ENCODE assay signal across 29 mouse cellular contexts in genomic region chr4:52336365-52337017, GRCm38 (mm10).
DNase-seq lines count a peak whose midpoint lies in the region; ATAC-seq and TF ChIP-seq lines count a peak whose summit lies in the region.
"Had no signal": no experiment of that assay in that cellular context is flagged by ENCODE, and none has a peak within 500 bp of the region (broad histone marks: within the 10 kb centered on the region; RNA-seq: fewer than 3 reads in every experiment).

No protein-coding gene starts in this region.

- H3K27ac ChIP-seq in forebrain, embryonic 16.5 days (ENCODE audit: low read length): no peak overlapping the region
- no peak overlapping the region for H3K27ac ChIP-seq in forebrain, postnatal 0 days (ENCODE audit: low read depth, low read length)
- peak overlapping the region; percentile 43 for H3K27ac ChIP-seq in layer of hippocampus, adult 2 months
- H3K27ac ChIP-seq: gastrocnemius, adult 2 months; heart, embryonic 13.5 days; left cerebral cortex, adult 2 months; limb, embryonic 12.5 days; liver, embryonic 15.5 days; midbrain, embryonic 10.5 days; neural tube, embryonic 12.5 days had no signal

- no peak for DNase-seq in forebrain, postnatal 0 days
- DNase-seq in layer of hippocampus, adult 2 months (ENCODE audit: low spot score in 2 of 2): no peak
- DNase-seq in layer of hippocampus, postnatal 10 days (ENCODE audit: low spot score in 2 of 2): no peak
- DNase-seq in cerebellum, adult 18-20 months: peak; percentile 22 to 26
- DNase-seq in cerebellum, postnatal 10 days: peak; percentile 24 to 40
- DNase-seq in kidney, postnatal 36 days: no peak
- no peak for DNase-seq in kidney, adult 11 months
- DNase-seq: adrenal gland, adult 8-10 months; gastrocnemius, adult 2 months; heart, postnatal 10 days; kidney, postnatal 14 days; lung, embryonic 14.5 days; lung, postnatal 14 days; right cerebral cortex, adult 18-20 months; right cerebral cortex, postnatal 4 days; thymus, adult 2 months; thymus, postnatal 36 days had no signal

- H3K4me2 ChIP-seq in forebrain, embryonic 16.5 days (ENCODE audit: low read length): no peak overlapping the region
- H3K4me2 ChIP-seq in forebrain, postnatal 0 days (ENCODE audit: low read depth): no peak overlapping the region
- H3K4me2 ChIP-seq: heart, embryonic 13.5 days; limb, embryonic 12.5 days; liver, embryonic 15.5 days; lung, embryonic 14.5 days; neural tube, embryonic 12.5 days had no signal

- no peaks in the 10 kb centered on the region for H3K36me3 ChIP-seq in forebrain, embryonic 16.5 days (ENCODE audit: control insufficient read depth, insufficient read depth)
- no peaks in the 10 kb centered on the region for H3K36me3 ChIP-seq in forebrain, postnatal 0 days (ENCODE audit: insufficient read depth)
- H3K36me3 ChIP-seq: G1E; heart, embryonic 13.5 days; limb, embryonic 12.5 days; liver, embryonic 15.5 days; midbrain, embryonic 10.5 days; neural tube, embryonic 12.5 days had no signal

- peak; percentile 38; the same call in 1 of the 2 replicates for ATAC-seq in forebrain, embryonic 16.5 days
- ATAC-seq in forebrain, postnatal 0 days: no peak
- ATAC-seq: intestine, postnatal 0 days; midbrain, embryonic 16.5 days had no signal

- 67% methylated on average over 4 of the region's 4 CpGs for WGBS in forebrain, embryonic 16.5 days
- WGBS in forebrain, postnatal 0 days: 59% methylated on average over 4 of the region's 4 CpGs

- no peak for TF ChIP-seq CTCF in forebrain, postnatal 0 days (IDR thresholded peaks at IDR 0.05; ENCODE audit: low read depth)
- no peak for TF ChIP-seq CTCF in layer of hippocampus, adult 2 months (conservative IDR thresholded peaks at IDR 0.05)

- no peak overlapping the region for H3K9ac ChIP-seq in forebrain, embryonic 16.5 days (replicated peaks; ENCODE audit: low read depth, low read length)
- H3K9ac ChIP-seq in forebrain, postnatal 0 days: no peak overlapping the region
- H3K9ac ChIP-seq: heart, embryonic 13.5 days; limb, embryonic 12.5 days; liver, embryonic 15.5 days; lung, embryonic 14.5 days; neural tube, embryonic 12.5 days had no signal

- H3K9me3 ChIP-seq in forebrain, embryonic 16.5 days (ENCODE audit: control insufficient read depth, low read length): no peaks in the 10 kb centered on the region
- H3K9me3 ChIP-seq in forebrain, postnatal 0 days (ENCODE audit: low read length): no peaks in the 10 kb centered on the region
- H3K9me3 ChIP-seq: G1E; heart, embryonic 13.5 days; limb, embryonic 12.5 days; liver, embryonic 15.5 days; midbrain, embryonic 10.5 days; neural tube, embryonic 12.5 days had no signal

- H3K4me3 ChIP-seq in forebrain, embryonic 16.5 days (replicated peaks; ENCODE audit: low read length): no peak overlapping the region
- H3K4me3 ChIP-seq in forebrain, postnatal 0 days (ENCODE audit: low read depth, low read length): no peak overlapping the region
- no peak overlapping the region for H3K4me3 ChIP-seq in layer of hippocampus, adult 2 months
- H3K4me3 ChIP-seq: erythroblast, embryonic 14.5 days; gastrocnemius, adult 2 months; heart, embryonic 13.5 days; left cerebral cortex, adult 2 months; limb, embryonic 12.5 days; liver, embryonic 15.5 days; midbrain, embryonic 10.5 days; myocyte; neural tube, embryonic 12.5 days had no signal

- no peaks in the 10 kb centered on the region for H3K27me3 ChIP-seq in forebrain, embryonic 16.5 days (replicated peaks; ENCODE audit: control insufficient read depth, insufficient read depth, low read length)
- H3K27me3 ChIP-seq in forebrain, postnatal 0 days (ENCODE audit: insufficient read depth, low read length): no peaks in the 10 kb centered on the region
- H3K27me3 ChIP-seq: heart, embryonic 13.5 days; limb, embryonic 12.5 days; liver, embryonic 15.5 days; neural tube, embryonic 12.5 days had no signal

- H3K4me1 ChIP-seq in forebrain, embryonic 16.5 days (replicated peaks; ENCODE audit: control insufficient read depth, insufficient read depth, low read length): no peaks in the 10 kb centered on the region
- H3K4me1 ChIP-seq in forebrain, postnatal 0 days (ENCODE audit: insufficient read depth): no peaks in the 10 kb centered on the region
- H3K4me1 ChIP-seq: heart, embryonic 13.5 days; limb, embryonic 12.5 days; liver, embryonic 15.5 days; midbrain, embryonic 10.5 days; neural tube, embryonic 12.5 days had no signal

Comparison
In these comparisons a context has a peak if more than half of its experiments do, and no peak if none do; other contexts are left out.
1. DNase-seq: peak in cerebellum, adult 18-20 months (2 of 2) and cerebellum, postnatal 10 days (2 of 2); none in forebrain, postnatal 0 days (single experiment), layer of hippocampus, adult 2 months (0 of 2), layer of hippocampus, postnatal 10 days (0 of 2), kidney, postnatal 36 days (0 of 2) and kidney, adult 11 months (single experiment).